Mouse (Mus musculus) intestine, embryonic 14.5 days (tissue): ENCODE measurements around the gene Hist3h2ba. TPM values are rescaled to one million over a fixed set of nuclear protein-coding genes. Genes with fewer than 3 reads are reported as not detected.

ENCODE experiments used
- ATAC-seq: fragments of 200-750 bp; cut with Nextera tagmentation; replicated peaks from 2 replicates; pipeline ENCODE4 v1.8.0; 2017; ENCODE audit warnings: low read depth, moderate number of reproducible peaks, moderate TSS enrichment, moderate library complexity; ENCODE audit not compliant: low FRiP score, low TSS enrichment
- DNase-seq: peaks from one replicate; pipeline ENCODE4 v3.0.0-alpha.2; 2018; ENCODE audit warnings: low spot score
- H3K27ac ChIP-seq: fragments of 300-500 bp; sonication (generic); 2 replicates; pipeline ENCODE4 v1.5.1; 2014; ENCODE audit warnings: low read depth, mild to moderate bottlenecking, control low read depth
- H3K27me3 ChIP-seq: fragments of 300-500 bp; sonication (generic); replicated peaks from 2 replicates; pipeline ENCODE4 v1.6.1; 2014; ENCODE audit warnings: low read length, control low read depth; ENCODE audit not compliant: control insufficient read depth, insufficient read depth
- H3K36me3 ChIP-seq: fragments of 300-500 bp; sonication (generic); 2 replicates; pipeline ENCODE4 v1.6.1; 2014; ENCODE audit warnings: low read length, control low read depth; ENCODE audit not compliant: control insufficient read depth, insufficient read depth
- H3K4me1 ChIP-seq: fragments of 300-500 bp; sonication (generic); replicated peaks from 2 replicates; pipeline ENCODE4 v1.6.1; 2014; ENCODE audit warnings: low read length, control low read depth, mixed read lengths; ENCODE audit not compliant: control insufficient read depth, insufficient read depth
- H3K4me2 ChIP-seq: fragments of 300-500 bp; sonication (generic); 2 replicates; pipeline ENCODE4 v1.6.1; 2014; ENCODE audit warnings: low read length
- H3K4me3 ChIP-seq: fragments of 300-500 bp; sonication (generic); 2 replicates; pipeline ENCODE4 v1.5.1; 2014; ENCODE audit warnings: low read depth, low read length, control low read depth, mixed read lengths
- H3K9ac ChIP-seq: fragments of 300-500 bp; sonication (generic); 2 replicates; pipeline ENCODE4 v1.6.1; 2014; ENCODE audit warnings: mild to moderate bottlenecking, low read length
- H3K9me3 ChIP-seq: fragments of 300-500 bp; sonication (generic); 2 replicates; pipeline ENCODE4 v1.6.1; 2016; ENCODE audit warnings: low read length, control low read depth; ENCODE audit not compliant: control insufficient read depth
- WGBS: fragments of 180-500 bp; shearing (Covaris S2); extraction: QIAGEN DNeasy Blood & Tissue Kit; methylation state at CpG from one replicate; pipeline ENCODE4 v1.1.7; 2014; 5-methylcytosine and 5-hydroxymethylcytosine counted together
- polyA plus RNA-seq: library from polyadenylated mRNA; unstranded; fragments of >200 nt; fragmentation: Nextera tagmentation; extraction: Ambion mirVana; gene quantifications from 2 replicates; pipeline ENCODE4 v1.2.1, GENCODE M21; 2014

Hist3h2ba gene
- polyA plus RNA-seq, 1 experiment from 2014 or later, result 24.9 TPM

- no peak for ATAC-seq
- Histone ChIP-seq H3K9me3 (no peaks in the 10 kb centered on the region), H3K4me3 (no peak overlapping the region), H3K27ac (no peak overlapping the region), H3K36me3 (peaks cover 53% of the 10 kb centered on the region), H3K9ac (no peak overlapping the region), H3K4me1 (peaks cover 20% of the 10 kb centered on the region), H3K4me2 (no peak overlapping the region), H3K27me3 (no peaks in the 10 kb centered on the region)
- DNase-seq, result no peak
- 90% methylated on average over 18 of the region's 18 CpGs for WGBS
These were observed 33.9 kb downstream of the Hist3h2ba start for GRCm38 (mm10) chr11:58982471-58983097.

GRCm38 (mm10) chr11:58983691-58984341 is 35.1 kb downstream of the Hist3h2ba start:
- Histone ChIP-seq H3K27me3 (no peaks in the 10 kb centered on the region), H3K4me2 (no peak overlapping the region), H3K4me3 (no peak overlapping the region), H3K4me1 (peaks cover 18% of the 10 kb centered on the region), H3K9ac (no peak overlapping the region), H3K36me3 (peaks cover 65% of the 10 kb centered on the region), H3K27ac (no peak overlapping the region), H3K9me3 (no peaks in the 10 kb centered on the region)
- DNase-seq, result no peak
- 82% methylated on average over 6 of the region's 6 CpGs for WGBS
- no peak for ATAC-seq

- 90% methylated on average over 7 of the region's 7 CpGs for WGBS
- Histone ChIP-seq H3K9ac (no peak overlapping the region), H3K9me3 (no peaks in the 10 kb centered on the region), H3K4me3 (no peak overlapping the region), H3K36me3 (peaks cover 74% of the 10 kb centered on the region), H3K4me2 (no peak overlapping the region), H3K27me3 (no peaks in the 10 kb centered on the region), H3K4me1 (peaks cover 10% of the 10 kb centered on the region), H3K27ac (no peak overlapping the region)
- DNase-seq (no peak), ATAC-seq (no peak)
These were observed 35.9 kb downstream of the Hist3h2ba start for GRCm38 (mm10) chr11:58984657-58985056.

GRCm38 (mm10) chr11:58985299-58985917 is 36.7 kb downstream of the Hist3h2ba start:
- H3K36me3 ChIP-seq, result peaks cover 81% of the 10 kb centered on the region
- 84% methylated on average over 3 of the region's 3 CpGs for WGBS
- H3K9me3 ChIP-seq, result no peaks in the 10 kb centered on the region
- H3K9ac ChIP-seq, result no peak overlapping the region
- ATAC-seq (no peak), DNase-seq (no peak)
- no peak overlapping the region for H3K4me3 ChIP-seq
- H3K27ac ChIP-seq, result no peak overlapping the region
- H3K4me1 ChIP-seq, result peaks cover 2% of the 10 kb centered on the region
- no peaks in the 10 kb centered on the region for H3K27me3 ChIP-seq
- H3K4me2 ChIP-seq, result no peak overlapping the region

- 93% methylated on average over 4 of the region's 4 CpGs for WGBS
- ATAC-seq (no peak), DNase-seq (no peak)
- Histone ChIP-seq H3K4me1 (no peaks in the 10 kb centered on the region; the same call in 1 of the 2 replicates), H3K4me3 (no peak overlapping the region), H3K9me3 (no peaks in the 10 kb centered on the region), H3K36me3 (peaks cover 72% of the 10 kb centered on the region), H3K4me2 (no peak overlapping the region), H3K27ac (no peak overlapping the region), H3K27me3 (0 out of 2 replicates have a peak, but pooled peaks cover under 1% of the 10 kb centered on the region), H3K9ac (no peak overlapping the region)
These were observed 40.4 kb downstream of the Hist3h2ba start for GRCm38 (mm10) chr11:58989166-58989565.

- DNase-seq, result no peak
- 85% methylated on average over 17 of the region's 17 CpGs for WGBS
- H3K4me3 ChIP-seq, result no peak overlapping the region
- no peak overlapping the region for H3K27ac ChIP-seq
- 0 out of 2 replicates have a peak, but pooled peaks cover 8% of the 10 kb centered on the region for H3K27me3 ChIP-seq
- no peak overlapping the region for H3K4me2 ChIP-seq
- ATAC-seq, result no peak
- no peaks in the 10 kb centered on the region; the same call in 1 of the 2 replicates for H3K4me1 ChIP-seq
- H3K9me3 ChIP-seq, result no peaks in the 10 kb centered on the region
- H3K36me3 ChIP-seq, result peaks cover 62% of the 10 kb centered on the region
- no peak overlapping the region for H3K9ac ChIP-seq
These were observed 41.4 kb downstream of the Hist3h2ba start for GRCm38 (mm10) chr11:58990141-58990540.

GRCm38 (mm10) chr11:58990794-58991193 is 42.1 kb downstream of the Hist3h2ba start:
- H3K9ac ChIP-seq, result no peak overlapping the region
- no peaks in the 10 kb centered on the region for H3K9me3 ChIP-seq
- 0 out of 2 replicates have a peak, but pooled peaks cover 10% of the 10 kb centered on the region for H3K27me3 ChIP-seq
- no peak overlapping the region for H3K4me3 ChIP-seq
- no peak for DNase-seq
- 79% methylated on average over 9 of the region's 9 CpGs for WGBS
- H3K27ac ChIP-seq, result no peak overlapping the region
- no peak overlapping the region for H3K4me2 ChIP-seq
- peaks cover 56% of the 10 kb centered on the region for H3K36me3 ChIP-seq
- no peaks in the 10 kb centered on the region; the same call in 1 of the 2 replicates for H3K4me1 ChIP-seq
- no peak for ATAC-seq

GRCm38 (mm10) chr11:58991911-58992310 is 43.2 kb downstream of the Hist3h2ba start:
- H3K27ac ChIP-seq, result no peak overlapping the region
- ATAC-seq (no peak), DNase-seq (no peak)
- H3K36me3 ChIP-seq, result peaks cover 45% of the 10 kb centered on the region
- no peak overlapping the region for H3K4me3 ChIP-seq
- H3K9ac ChIP-seq, result no peak overlapping the region
- no peak overlapping the region for H3K4me2 ChIP-seq
- H3K27me3 ChIP-seq, result 0 out of 2 replicates have a peak, but pooled peaks cover 10% of the 10 kb centered on the region
- no peaks in the 10 kb centered on the region for H3K9me3 ChIP-seq
- WGBS, result 81% methylated on average over 3 of the region's 3 CpGs
- H3K4me1 ChIP-seq, result no peaks in the 10 kb centered on the region; the same call in 1 of the 2 replicates
